Mouse (Mus musculus) midbrain, embryonic 10.5 days (tissue): Measurements from ENCODE around the gene Pcyt1a. TPM values are rescaled to one million over a fixed set of nuclear protein-coding genes. Genes with fewer than 3 reads are reported as not detected.

ENCODE experiments used
- DNase-seq: peaks from one replicate; pipeline ENCODE4 v3.0.0-alpha.2; 2017; ENCODE audit warnings: low spot score
- H3K27ac ChIP-seq: fragments of 300-500 bp; sonication (generic); replicated peaks from 2 replicates; pipeline ENCODE4 v1.5.1; 2016; ENCODE audit warnings: mild to moderate bottlenecking
- H3K27me3 ChIP-seq: fragments of 300-500 bp; sonication (generic); 2 replicates; pipeline ENCODE4 v1.6.1; 2016; ENCODE audit warnings: low read depth, mild to moderate bottlenecking; ENCODE audit not compliant: poor library complexity, severe bottlenecking
- H3K36me3 ChIP-seq: fragments of 300-500 bp; sonication (generic); 2 replicates; pipeline ENCODE4 v1.6.1; 2016; ENCODE audit warnings: mild to moderate bottlenecking, moderate library complexity
- H3K4me1 ChIP-seq: fragments of 300-500 bp; sonication (generic); 2 replicates; pipeline ENCODE4 v1.6.1; 2016
- H3K4me3 ChIP-seq: fragments of 300-500 bp; sonication (generic); 2 replicates; pipeline ENCODE4 v1.5.1; 2016; ENCODE audit warnings: mild to moderate bottlenecking, moderate library complexity
- H3K9me3 ChIP-seq: fragments of 300-500 bp; sonication (generic); replicated peaks from 2 replicates; pipeline ENCODE4 v1.6.1; 2016; ENCODE audit warnings: mild to moderate bottlenecking
- WGBS: fragments of 180-500 bp; shearing (Covaris S2); methylation state at CpG from one replicate; pipeline ENCODE4 v1.1.7; 2016; 5-methylcytosine and 5-hydroxymethylcytosine counted together
- polyA plus RNA-seq: library from polyadenylated mRNA; unstranded; fragments of >200 nt; fragmentation: Nextera tagmentation; extraction: Ambion mirVana; gene quantifications from 2 replicates; pipeline ENCODE4 v1.2.1, GENCODE M21; 2016

Pcyt1a gene
- 43.1 and 46.4 TPM in 2 replicates for polyA plus RNA-seq

DNA sequence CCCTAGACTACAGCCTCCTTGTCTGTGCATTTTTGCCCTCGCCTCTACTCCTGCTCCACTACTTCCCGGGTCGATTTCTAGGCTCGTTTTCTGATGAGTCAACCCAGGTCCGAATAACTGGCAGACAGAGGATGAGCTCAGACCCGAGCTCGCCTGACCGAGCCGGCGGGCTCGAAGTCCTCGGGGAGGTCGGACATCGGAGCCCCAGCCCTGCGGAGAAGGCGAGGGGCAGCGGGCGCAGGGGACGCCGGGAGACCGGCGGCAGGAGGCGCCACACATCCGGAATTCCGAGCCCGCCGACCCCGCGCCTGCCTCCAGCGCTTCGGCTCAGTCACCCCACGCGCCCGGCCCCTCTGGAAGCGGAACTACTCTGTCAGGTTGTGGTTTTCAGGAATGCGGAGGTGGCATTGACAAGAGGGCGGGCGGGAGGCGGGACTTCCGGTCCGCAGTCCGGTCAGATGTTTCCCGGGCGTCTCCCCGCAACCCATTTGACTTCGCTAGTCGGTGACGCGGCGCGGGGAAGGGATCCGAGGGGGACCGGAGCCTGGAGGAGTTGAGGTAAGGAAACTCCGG, at the start of gene Pcyt1a:
TSS of gene Pcyt1a (plus strand) at position 448 of the 573 bp plus-strand sequence.
- WGBS: under 1% methylated on average over 54 of the region's 54 CpGs
- Histone ChIP-seq H3K36me3 (no peaks in the 10 kb centered on the region), H3K4me1 (peaks cover 22% of the 10 kb centered on the region), H3K27ac (peak within 1 kb of the TSS; percentile 87), H3K9me3 (no peaks in the 10 kb centered on the region), H3K4me3 (peak within 1 kb of the TSS; percentile 88), H3K27me3 (no peaks in the 10 kb centered on the region; the same call in 1 of the 2 replicates)
- DNase-seq: peak; percentile 95

DNA sequence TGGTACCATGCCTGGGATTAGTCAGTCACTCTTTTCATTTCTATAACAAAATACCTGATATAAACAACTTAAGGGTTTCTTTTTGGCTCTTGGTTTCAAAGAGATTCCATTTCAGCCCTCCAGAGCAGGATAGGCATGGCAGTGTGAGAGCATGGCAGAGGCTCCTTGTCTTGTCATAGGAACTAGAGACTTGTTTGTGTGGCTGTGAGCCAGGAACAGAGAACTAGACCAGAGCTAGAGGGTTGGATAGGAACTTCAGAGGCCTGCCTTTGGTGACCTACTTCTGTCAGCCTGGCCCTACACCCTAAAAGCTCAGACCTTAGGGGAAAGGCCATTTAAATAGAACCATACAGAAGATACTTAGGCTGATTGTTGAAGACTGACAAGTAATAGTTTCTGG, 47.8 kb upstream of the Pcyt1a start:
- no peaks in the 10 kb centered on the region for H3K4me1 ChIP-seq
- H3K27me3 ChIP-seq: no peaks in the 10 kb centered on the region
- H3K36me3 ChIP-seq: peaks cover 97% of the 10 kb centered on the region
- H3K9me3 ChIP-seq: no peaks in the 10 kb centered on the region; the same call in 1 of the 2 replicates
- H3K4me3 ChIP-seq: no peak overlapping the region
- DNase-seq: no peak
- H3K27ac ChIP-seq: no peak overlapping the region

DNA sequence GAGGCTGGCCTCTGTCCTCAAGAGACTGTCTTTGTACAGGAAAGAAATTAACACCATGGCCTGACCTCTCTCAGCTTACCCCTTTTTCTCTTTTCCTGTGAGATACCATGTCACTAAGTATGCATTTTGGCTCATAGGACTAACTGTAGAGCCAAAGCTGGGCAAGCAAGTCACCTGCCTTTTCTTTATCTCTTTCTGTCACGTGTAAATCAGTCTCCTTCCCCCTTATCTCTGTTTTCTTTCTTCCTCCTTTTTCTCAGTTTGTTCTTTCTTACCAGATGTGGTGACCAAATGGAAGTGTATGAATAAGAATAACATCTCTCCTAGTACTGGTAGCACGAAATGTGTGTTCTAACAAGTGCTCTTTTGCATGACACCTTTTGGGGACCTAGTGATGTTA, 45.8 kb upstream of the Pcyt1a start:
- 94% methylated on average over 2 of the region's 2 CpGs for WGBS
- no peaks in the 10 kb centered on the region for H3K27me3 ChIP-seq
- DNase-seq: no peak
- no peaks in the 10 kb centered on the region for H3K4me1 ChIP-seq
- H3K36me3 ChIP-seq: peaks cover 86% of the 10 kb centered on the region
- no peak overlapping the region for H3K4me3 ChIP-seq
- H3K27ac ChIP-seq: no peak overlapping the region
- H3K9me3 ChIP-seq: no peaks in the 10 kb centered on the region

DNA sequence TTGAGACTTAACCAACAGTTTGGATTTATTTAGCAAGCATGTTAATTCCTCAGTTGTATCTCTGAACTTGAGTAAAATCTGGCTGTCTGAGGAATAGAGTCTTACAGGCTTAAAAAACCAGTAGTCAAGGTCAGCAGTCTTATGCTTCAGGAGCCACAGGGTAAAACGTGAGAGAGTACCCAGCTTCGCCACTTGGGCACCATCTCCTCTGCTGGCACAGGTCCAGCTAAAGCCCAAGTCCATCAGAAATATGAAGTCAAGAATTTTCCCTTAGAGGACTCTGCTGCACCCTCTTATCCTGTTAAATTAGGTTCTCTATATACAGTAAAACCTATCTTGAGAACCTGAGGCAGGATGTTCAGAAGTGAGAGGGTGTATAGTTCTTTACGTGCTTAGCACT, 43.9 kb upstream of the Pcyt1a start:
- Histone ChIP-seq H3K4me3 (no peak overlapping the region), H3K9me3 (no peaks in the 10 kb centered on the region), H3K36me3 (peaks cover 86% of the 10 kb centered on the region), H3K4me1 (no peaks in the 10 kb centered on the region), H3K27me3 (no peaks in the 10 kb centered on the region), H3K27ac (no peak overlapping the region)
- DNase-seq: no peak
- 93% methylated on average over 3 of the region's 3 CpGs for WGBS

DNA sequence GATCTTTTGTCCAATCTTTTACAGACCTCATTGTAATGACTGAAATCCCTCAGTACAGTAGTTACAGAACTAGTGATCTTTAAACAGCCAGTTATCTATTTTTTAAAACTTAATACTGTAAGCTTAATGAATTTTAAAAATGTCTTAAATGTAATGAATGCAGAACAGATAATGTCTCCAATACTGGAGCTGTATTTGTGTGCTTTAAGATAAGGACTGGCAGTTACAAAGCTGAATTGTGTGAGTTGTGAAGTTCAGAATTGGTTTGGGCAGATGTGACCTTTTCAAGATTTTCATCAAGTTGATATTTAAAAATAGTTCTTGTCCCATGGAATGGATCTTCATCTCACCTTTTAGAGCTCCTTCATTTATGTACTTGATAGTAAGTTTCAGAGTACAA, 41.7 kb upstream of the Pcyt1a start:
- DNase-seq: no peak
- Histone ChIP-seq H3K4me1 (no peaks in the 10 kb centered on the region), H3K27me3 (no peaks in the 10 kb centered on the region), H3K27ac (no peak overlapping the region), H3K9me3 (no peaks in the 10 kb centered on the region), H3K36me3 (peaks cover 85% of the 10 kb centered on the region), H3K4me3 (no peak overlapping the region)

DNA sequence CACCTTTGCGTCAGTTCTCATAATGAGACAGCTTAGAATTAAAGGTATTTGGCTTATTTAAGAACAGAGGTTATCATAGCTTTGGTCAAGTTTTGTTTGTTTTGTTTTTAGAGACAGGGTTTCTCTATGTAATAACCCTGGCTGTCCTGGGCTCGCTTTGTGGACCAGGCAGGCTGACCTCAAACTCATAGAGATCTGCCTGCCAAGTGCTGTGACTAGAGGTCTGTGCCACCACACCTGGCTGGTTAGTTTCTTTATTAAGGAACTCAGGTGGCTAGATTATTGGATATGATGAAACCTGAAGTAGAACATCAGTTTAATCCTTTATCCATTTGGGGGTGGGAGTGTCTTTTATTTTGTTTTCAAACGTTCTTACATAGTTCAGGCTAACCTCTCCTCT, 40.9 kb upstream of the Pcyt1a start:
- 87% methylated on average over 3 of the region's 3 CpGs for WGBS
- Histone ChIP-seq H3K4me1 (no peaks in the 10 kb centered on the region), H3K36me3 (peaks cover 77% of the 10 kb centered on the region), H3K9me3 (no peaks in the 10 kb centered on the region), H3K27me3 (no peaks in the 10 kb centered on the region), H3K27ac (no peak overlapping the region), H3K4me3 (no peak overlapping the region)
- DNase-seq: no peak

DNA sequence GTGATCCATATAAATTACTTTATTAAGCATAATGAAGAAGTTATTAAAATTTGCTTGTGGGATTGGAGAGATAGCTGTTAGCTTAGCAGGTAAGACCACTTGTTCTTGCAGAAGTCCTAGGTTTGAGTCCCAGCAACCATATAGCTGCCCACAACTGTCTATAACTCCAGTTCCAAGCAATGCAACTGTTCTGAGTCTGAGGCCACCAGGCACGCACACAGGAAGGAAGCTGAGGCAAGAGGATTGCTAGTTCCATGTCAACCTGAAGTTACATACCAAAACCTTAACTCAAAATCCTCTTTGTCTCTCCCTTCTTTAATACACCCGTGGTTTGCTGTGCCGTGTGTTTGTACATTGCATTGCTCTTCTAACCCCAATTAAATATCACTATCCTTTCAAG, 39.8 kb upstream of the Pcyt1a start:
- 95% methylated on average over 3 of the region's 3 CpGs for WGBS
- peaks cover 67% of the 10 kb centered on the region for H3K36me3 ChIP-seq
- no peaks in the 10 kb centered on the region for H3K27me3 ChIP-seq
- no peak for DNase-seq
- H3K4me1 ChIP-seq: 0 out of 2 replicates have a peak, but pooled peaks cover 4% of the 10 kb centered on the region
- H3K27ac ChIP-seq: no peak overlapping the region
- no peaks in the 10 kb centered on the region for H3K9me3 ChIP-seq
- no peak overlapping the region for H3K4me3 ChIP-seq

DNA sequence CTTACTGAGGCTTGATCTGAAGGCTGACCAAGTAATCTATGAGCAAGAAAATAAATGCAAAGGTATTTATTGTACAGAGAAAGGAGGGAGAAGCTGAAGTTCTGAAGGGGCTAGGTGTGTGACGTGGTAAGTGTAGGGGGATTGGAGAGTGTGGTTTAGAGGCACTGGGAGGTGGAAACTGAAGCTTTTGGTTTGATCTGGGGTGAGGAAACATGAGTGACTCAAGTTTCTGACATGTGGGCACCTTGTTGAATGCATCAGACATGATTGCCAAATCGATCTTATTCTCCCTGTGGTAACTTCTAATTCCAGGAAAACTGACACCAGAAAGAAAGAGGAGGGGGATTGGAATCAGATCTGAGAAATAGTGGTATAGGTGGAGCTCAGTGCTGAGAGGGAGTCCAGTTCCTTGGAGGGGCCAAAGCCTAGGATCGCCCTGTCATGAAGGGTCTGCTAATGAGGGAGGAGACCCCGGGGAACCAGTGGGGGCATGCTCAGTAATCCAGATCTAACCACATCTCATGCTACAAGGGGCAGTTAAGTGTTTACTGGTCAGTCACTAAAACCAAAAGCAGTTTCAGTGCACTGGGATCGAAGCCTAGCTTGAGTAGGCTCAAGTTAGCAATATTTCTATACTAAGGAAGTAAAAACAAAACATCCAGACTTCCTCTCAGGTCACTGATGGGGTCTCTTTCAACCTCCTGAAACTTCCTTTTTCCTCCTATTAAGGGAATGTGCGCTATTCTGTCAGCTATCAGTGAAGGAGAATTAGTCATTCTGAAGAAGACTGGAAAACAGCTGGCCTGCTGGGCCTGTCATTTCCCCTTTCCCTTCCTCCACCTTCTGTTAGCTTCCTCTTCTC, 34.8 kb upstream of the Pcyt1a start:
- 77% methylated on average over 6 of the region's 6 CpGs for WGBS

DNA sequence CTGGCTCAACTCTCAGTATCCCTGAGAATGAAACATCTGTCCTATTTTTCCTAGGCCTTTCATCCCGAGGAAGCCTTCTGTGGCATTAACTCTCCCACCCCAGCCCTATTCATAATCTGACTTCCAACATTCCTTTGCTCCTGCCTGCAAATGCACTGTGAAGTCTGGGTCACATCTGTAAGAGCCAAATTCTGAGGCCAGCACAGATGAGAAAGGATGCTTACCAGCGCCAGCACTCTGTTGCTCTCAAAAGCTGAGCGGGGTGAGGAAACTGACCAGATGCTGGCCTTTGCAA, 34.2 kb upstream of the Pcyt1a start:
- Histone ChIP-seq H3K36me3 (peaks cover 25% of the 10 kb centered on the region), H3K4me3 (no peak overlapping the region), H3K4me1 (0 out of 2 replicates have a peak, but pooled peaks cover 9% of the 10 kb centered on the region), H3K9me3 (no peaks in the 10 kb centered on the region), H3K27me3 (no peaks in the 10 kb centered on the region), H3K27ac (no peak overlapping the region)
- DNase-seq: no peak
- WGBS: 70% methylated on average over 3 of the region's 3 CpGs

More for the DNA sequence above, 34.8 kb upstream of the Pcyt1a start:
- H3K27ac ChIP-seq: no peak overlapping the region; the same call in 1 of the 2 replicates
- no peaks in the 10 kb centered on the region for H3K9me3 ChIP-seq
- no peak for DNase-seq
- H3K27me3 ChIP-seq: no peaks in the 10 kb centered on the region
- H3K4me3 ChIP-seq: no peak overlapping the region
- H3K36me3 ChIP-seq: peaks cover 30% of the 10 kb centered on the region
- 0 out of 2 replicates have a peak, but pooled peaks cover 9% of the 10 kb centered on the region for H3K4me1 ChIP-seq

DNA sequence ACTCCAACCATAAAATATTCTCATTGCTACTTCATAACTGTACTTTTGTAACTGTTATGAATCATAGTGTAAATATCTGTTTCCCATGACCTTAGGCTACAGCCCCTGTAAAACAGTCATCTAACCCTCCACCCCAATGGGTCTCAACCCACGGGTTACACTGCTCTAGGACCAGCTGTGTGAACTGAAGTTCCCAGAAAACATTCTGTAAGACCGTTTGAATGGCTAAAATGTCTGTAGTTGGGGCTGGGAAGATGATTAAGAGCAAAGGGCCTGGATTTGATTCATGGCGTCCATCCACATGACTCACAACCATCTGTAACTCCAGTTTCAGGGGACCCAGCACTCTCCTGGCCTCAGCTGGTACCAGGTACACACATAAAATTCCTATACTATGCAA, 32.5 kb upstream of the Pcyt1a start:
- Histone ChIP-seq H3K27me3 (no peaks in the 10 kb centered on the region), H3K4me1 (0 out of 2 replicates have a peak, but pooled peaks cover 9% of the 10 kb centered on the region), H3K9me3 (no peaks in the 10 kb centered on the region), H3K4me3 (no peak overlapping the region), H3K36me3 (peaks cover 8% of the 10 kb centered on the region), H3K27ac (no peak overlapping the region)
- 79% methylated on average over 3 of the region's 3 CpGs for WGBS
- DNase-seq: no peak

DNA sequence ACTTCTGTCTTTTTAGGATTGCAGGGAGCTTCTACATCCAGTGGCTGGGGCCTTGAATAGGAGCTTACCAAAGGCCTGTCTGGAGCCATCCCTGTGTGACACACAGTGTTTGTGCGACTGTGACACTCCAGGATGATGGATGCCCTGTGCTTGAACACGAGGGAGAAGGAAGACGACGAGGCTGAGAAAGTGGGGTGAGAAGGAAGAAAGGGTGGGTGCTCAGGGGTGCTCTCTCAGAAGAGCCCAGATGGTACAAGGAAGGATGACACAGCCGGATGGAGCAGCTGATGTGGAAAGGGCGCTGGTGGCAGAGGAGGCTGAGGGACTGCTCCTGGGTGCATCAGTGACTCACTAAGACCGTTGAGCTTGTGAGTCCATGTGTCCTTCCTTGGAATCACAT, 30.5 kb upstream of the Pcyt1a start, which contains the start of gene Tm4sf19:
TSS of gene Tm4sf19 (plus strand) at position 240 of the 400 bp plus-strand sequence.
- 87% methylated on average over 7 of the region's 7 CpGs for WGBS
- no peak within 1 kb of the TSS for H3K4me3 ChIP-seq
- no peaks in the 10 kb centered on the region for H3K36me3 ChIP-seq
- H3K9me3 ChIP-seq: no peaks in the 10 kb centered on the region
- no peak within 1 kb of the TSS for H3K27ac ChIP-seq
- H3K4me1 ChIP-seq: 0 out of 2 replicates have a peak, but pooled peaks cover 7% of the 10 kb centered on the region
- DNase-seq: no peak
- H3K27me3 ChIP-seq: no peaks in the 10 kb centered on the region

DNA sequence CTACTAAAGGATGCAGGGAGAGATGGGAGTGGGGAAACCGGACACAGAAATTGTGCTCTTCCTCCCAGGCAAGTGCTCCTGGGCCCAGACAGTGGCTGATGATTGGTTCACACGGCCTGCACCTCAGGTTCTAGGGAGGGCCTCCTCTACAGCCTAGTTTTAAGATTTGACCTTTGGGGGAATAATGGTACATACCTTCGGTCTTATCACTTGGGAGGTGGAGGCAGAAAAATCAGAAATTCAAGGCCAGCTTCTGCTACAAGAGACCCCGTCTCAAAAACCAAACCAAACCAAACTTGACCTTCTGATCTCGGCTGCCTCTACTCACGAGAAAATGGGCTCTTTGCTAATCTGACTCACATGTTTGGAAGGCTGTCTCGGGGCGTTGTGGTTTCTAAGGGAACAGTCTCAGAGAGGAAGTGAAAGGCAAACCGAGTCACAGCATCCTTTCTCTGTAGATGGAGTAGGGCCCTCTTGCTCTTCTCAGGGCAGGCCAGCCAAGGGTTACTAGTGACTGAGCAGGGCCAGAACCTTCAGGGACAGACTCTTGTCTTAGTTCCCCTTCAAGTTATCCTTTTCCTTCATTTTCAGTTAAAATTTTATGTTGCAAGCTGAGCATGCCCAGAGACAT, 29.3 kb upstream of the Pcyt1a start:
- H3K9me3 ChIP-seq: no peaks in the 10 kb centered on the region
- H3K4me1 ChIP-seq: no peaks in the 10 kb centered on the region
- 82% methylated on average over 9 of the region's 9 CpGs for WGBS
- no peak for DNase-seq
- no peaks in the 10 kb centered on the region for H3K27me3 ChIP-seq
- H3K27ac ChIP-seq: no peak overlapping the region
- no peak overlapping the region for H3K4me3 ChIP-seq
- H3K36me3 ChIP-seq: no peaks in the 10 kb centered on the region

DNA sequence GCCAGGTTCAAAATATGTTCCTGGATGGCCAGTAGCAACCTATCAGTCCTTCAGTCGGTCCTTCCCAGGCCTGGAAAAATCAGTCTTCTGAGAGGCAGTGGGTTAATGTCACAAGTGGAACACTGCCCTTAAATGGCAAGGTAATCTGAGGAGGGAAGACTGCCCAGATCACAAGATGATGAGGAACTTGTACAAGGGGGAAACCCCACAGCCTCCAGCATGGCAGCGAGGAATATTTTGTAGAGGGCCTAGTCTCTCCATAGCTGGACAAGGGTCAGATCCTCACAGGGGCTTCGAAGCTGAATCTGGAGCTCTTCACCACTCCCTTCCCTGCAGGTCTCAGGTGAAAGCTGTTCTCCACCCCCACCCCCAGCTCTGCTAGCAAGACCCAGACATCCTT, 27.9 kb upstream of the Pcyt1a start:
- H3K36me3 ChIP-seq: no peaks in the 10 kb centered on the region
- 94% methylated on average over 3 of the region's 3 CpGs for WGBS
- no peak for DNase-seq

More for the DNA sequence above, 27.9 kb upstream of the Pcyt1a start:
- no peaks in the 10 kb centered on the region for H3K27me3 ChIP-seq
- no peaks in the 10 kb centered on the region for H3K9me3 ChIP-seq
- H3K4me3 ChIP-seq: no peak overlapping the region
- H3K27ac ChIP-seq: no peak overlapping the region
- H3K4me1 ChIP-seq: no peaks in the 10 kb centered on the region
